Mouse (Mus musculus) embryo, embryonic 11 days (tissue): ENCODE results near the gene Aurka.

ENCODE experiments used
- DNase-seq: peaks from one replicate; pipeline ENCODE4 v3.0.0-alpha.2; 2015

The Aurka gene

DNA sequence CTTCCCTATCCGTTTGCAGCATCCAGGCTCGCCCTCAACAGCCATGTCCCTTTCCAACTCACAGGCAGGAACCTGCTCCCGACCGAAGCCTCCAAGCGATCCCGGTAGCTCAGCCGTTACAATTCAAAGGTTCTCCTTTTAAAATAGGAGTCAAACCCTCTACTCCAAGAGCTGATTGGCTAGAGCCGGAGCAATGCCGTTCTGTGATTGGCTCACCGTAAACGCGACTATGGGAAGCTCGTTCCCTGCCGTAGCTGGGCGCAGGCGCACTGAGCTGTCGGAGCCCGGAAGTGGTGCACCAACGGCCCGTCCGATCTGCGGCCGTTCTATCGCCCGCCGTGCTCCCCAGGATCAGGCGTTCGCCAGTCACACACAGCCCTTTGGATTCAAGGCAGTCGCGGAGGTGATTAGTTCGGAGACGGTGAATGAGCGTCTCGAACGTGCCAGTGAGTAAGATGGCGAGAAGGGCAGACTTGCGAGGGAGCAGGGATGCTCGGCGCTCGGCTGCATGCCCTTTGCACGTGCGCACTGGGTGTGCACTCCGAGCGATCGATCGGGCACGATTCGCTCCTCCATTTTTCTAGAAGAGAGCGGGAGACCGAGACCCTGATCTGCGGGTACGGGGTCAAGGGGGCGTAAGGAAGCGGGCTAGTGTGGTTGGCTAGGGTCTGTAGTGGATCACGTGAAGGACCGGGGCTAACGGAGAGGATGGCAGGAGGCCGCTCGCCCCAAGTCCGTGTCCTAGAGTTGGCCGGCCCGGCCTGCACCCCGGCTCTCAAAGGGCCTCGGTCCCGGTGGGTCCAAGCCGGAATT, at the start of gene Aurka, which contains the start of gene Cstf1:
TSS of gene Aurka (minus strand) at position 125 of the 813 bp plus-strand sequence.
TSS of gene Cstf1 (plus strand) at position 271 of the 813 bp plus-strand sequence.
- peak; percentile 97 for DNase-seq

DNA sequence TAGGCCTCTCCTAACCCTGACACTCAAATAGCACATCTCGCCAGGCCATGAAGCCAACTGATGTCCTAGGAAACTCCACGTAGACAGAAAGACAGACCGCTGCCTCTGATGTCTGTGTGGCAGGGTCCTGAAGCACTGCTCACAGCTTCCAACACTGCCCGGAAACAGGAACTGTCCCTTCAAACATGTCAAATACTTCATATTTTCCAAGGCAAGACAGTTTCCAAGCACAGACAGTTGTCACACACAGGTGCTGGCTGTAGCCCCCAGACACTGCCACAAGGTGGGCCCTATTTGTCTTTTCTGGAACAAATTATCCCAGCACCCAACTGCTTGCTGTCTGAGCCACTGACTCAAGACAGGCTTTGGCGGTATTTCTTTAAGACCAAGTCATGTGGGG, 47.9 kb upstream of the Aurka start:
- no peak for DNase-seq

DNA sequence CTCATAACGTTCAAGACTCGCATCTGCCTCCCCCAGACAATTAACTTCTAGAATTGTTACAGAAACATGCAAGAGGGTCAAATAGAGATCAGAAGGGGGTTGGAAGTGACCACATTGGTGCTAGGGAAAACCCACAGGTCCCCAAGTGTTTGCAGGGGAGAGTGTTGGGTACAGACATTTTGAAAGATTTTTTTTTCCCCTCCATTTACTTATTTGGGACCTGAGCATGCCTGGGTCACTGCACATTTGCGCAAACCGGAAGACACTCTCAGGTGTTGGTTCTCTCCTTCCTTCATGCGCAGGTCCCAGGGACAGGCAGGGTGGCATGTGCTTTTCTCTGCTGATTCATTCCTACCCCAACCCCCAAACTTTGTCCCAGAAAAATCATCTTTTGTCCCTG, 46.5 kb upstream of the Aurka start:
- DNase-seq, result no peak

DNA sequence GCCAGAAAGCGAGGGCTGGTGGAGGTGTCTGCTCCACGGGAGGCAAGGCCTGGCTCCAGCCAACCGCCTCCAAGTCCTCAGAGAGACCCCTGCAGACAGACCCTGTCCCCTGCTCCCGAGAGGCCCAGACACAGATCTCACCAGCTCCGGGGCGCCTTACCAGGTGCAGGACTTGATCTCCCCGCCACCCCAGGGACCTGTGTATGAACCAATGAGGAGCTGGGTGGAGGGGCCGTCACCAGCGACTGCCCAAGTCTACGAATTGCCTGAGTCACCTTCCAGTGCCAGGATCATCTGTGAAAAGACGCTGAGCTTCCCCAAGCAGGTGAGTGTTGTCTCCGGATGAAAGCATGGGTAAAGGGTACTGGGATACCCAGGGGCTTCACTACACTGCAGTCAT, 45.9 kb upstream of the Aurka start:
- DNase-seq, result no peak

DNA sequence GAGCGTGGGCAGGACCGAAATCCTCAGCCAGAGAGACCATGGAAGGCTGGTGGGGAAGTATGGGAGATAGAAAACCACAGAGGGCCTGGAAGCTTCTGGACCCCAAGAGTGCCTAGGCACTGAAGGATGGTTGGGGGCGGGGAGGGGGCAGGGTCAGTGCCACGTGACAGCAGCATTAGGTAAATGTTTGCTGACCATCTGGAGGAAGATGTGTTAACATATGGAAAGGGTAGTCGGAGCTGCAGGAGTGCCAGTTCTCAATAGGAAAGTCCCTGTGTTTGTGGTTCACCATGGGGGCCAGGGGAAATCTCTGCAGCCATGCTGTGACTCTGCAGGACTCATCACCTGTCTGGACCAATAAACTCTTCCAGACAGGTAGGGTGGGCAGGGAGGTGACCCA, 43.6 kb upstream of the Aurka start:
- no peak for DNase-seq

DNA sequence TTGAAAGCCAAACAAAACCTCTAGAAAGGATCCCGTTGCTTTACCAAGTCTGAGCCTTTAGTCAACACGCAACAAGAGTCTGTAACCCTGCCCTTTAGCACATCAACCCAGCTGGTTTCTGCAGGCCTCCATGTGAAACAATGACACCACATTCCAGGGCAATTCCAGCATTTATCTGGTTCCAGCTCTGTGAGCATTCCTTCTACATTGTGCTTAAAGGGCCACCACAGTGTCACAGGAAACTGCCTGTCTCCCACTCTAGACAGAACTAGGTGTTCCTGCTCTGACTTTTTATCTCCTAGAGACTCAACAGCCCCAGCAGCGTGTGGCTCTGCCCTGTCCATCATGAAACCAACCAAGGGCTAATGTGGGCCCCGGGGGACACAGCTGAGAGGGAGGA, 42.9 kb upstream of the Aurka start:
- DNase-seq, result peak; percentile 37

DNA sequence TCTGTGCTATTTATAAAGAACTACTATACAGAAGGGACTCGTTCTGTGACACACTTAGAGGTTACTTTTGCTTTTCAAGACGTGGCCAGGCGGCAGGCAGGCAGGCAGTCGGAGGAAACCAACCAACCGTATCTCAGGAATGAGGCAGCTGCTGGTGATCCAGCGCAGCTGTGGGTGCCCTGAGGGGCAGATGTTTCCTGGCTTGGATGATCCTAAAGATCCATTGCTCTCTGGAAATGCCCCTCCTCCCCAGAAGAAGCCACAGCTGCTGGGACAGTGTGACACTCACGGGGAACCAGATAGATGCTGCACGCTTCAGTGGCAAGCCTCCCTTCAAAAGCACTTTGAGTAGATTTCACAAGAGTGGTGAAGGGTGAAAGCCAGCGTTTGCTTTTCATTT, 42.1 kb upstream of the Aurka start:
- DNase-seq, result peak; percentile 70

DNA sequence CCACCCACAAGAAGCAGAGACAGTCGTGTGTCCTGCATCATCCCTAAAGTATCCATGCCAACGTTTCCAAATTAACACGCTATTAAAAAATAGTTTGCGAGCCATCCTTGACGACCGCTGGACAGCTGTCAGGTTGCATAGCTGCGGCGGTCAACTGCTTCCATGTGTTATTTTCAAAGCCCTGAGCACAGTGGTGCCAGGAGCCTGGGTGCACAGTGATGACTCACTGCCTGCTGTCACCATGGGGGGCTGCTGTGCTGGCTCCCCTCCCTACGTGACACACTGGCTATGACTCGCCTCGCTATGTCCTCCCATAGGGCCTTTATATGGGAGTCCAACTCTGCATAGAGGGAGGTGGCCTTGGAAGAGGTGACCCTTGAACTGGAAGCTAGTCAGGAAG, 40.8 kb upstream of the Aurka start:
- no peak for DNase-seq

DNA sequence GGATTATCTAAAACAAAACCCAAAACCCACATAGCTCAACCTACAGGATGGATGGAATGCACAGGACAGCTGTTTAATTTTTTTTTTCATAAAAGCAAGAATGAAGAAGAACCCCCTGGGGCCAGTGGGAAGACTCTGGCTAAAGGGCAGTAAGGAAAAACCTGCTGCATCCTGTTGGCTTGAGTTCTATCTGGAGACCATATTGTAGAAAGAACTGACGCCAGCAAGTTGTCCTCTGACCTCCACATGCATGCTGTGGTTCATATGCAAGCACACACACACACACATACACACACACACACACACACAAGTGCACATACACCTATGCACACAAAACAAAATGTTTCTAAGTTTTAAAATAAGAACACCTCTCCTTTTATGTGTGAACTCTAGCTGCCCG, 40.4 kb upstream of the Aurka start:
- no peak for DNase-seq

DNA sequence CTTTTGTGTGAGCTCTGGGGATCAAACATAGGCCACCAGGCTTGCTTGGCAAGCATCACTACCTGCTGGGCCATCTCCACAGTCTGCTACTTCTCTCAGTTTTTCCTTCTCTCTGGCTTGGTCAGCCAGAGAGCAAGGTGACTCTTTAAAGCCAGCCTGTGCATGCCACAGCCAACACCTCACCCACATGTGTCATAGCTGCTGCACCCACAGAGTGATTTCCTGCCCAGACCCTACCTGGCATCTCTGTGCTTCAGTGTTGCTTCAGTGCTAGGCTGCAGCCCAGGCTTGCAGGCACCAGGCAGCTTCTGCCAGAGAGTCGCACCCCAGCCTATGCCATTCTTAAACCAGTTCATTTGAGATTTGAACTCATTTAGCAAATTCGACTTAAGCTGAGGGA, 37.2 kb upstream of the Aurka start:
- DNase-seq, result no peak

DNA sequence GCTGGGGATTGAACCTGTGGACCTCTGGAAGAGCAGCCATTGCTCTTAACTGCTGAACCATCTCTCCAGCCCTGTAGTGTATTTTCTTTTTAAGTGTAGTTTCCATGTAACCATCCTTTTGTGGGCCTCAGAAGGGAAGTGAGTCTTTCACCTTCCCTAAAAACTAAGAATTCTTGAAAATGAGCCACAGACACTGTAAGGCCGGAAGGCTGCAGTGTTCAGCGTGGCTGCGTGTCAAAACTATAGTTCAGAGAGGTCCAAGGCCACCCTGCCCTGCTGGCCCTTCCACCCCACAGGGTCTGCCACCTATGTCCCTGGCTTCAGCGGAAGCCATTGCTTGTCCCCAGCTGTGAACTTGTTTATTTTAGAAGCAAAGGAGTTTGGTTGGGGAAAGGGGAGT, 35.8 kb upstream of the Aurka start:
- DNase-seq, result no peak

DNA sequence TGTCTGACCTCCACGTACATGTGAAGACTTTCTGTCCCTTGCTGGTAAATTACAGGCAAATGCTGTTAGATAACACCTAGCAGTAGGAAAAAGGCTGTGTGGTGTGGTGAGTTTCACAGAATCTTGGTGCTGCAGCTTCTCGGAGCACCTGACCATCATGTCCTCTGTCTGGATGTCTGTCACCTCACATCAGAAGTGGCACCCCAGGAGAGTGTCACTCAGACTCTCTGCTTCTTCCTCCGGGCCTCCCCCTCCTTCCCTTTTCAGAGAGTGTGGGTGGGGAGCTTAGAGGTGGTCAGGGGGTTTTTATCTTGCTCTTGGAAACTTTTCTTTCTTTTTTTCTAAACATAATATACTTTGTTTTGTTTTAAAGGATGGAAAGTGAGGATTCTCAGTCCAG, 34.7 kb upstream of the Aurka start:
- DNase-seq, result no peak

DNA sequence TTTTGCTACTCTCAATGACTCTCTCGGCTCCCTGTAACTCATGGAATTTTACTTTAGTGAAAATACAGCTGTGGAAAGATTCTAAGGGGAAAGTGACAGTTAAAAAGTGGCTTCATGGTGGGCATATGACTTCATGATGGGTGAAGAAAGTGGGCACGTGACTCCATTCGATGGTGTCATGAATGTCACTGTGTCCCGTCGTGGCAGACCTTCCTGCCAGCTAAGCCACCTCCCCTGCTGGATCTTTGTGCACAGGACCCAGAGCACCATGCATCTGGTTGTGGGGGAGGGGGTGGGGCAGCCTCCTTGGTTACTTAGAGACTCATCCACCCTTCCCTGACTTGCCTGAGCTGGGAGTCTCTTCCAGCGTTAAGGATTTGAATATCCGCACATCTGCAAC, 33.9 kb upstream of the Aurka start:
- DNase-seq, result no peak

DNA sequence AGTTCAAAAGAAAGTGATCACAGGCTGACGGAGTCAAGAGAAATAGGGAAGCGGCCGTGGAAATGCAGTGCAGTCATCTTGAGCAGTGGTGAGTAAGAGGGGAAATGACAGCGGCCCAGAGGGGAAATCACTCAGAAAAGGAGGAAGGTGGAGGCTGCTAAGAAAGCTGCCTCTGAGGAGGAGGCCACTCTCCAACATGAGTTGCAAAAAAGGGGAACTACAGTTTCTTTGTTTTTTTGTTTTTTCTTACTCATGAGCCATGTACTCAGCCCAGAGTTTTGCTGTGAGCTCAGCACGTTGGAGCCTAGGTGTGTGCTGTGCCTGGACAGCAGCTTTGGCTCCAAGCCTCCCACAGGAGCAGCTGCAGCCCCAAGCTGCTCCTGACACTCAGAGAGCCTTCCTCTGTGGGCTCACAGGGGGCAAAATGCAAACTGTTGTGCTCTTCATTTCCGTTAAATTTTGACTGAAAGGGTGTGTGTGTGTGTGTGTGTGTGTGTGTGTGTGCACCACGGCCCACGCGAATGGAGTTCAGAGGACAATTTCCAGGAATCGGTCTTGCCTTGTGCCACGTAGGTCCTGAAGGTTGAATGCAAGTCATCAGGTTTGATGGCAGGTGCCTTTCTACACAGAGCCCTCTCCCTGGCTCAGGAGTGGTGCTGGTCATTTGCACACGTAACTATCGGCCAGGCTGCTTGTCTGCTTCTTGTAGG, 30.9 kb upstream of the Aurka start:
- no peak for DNase-seq

DNA sequence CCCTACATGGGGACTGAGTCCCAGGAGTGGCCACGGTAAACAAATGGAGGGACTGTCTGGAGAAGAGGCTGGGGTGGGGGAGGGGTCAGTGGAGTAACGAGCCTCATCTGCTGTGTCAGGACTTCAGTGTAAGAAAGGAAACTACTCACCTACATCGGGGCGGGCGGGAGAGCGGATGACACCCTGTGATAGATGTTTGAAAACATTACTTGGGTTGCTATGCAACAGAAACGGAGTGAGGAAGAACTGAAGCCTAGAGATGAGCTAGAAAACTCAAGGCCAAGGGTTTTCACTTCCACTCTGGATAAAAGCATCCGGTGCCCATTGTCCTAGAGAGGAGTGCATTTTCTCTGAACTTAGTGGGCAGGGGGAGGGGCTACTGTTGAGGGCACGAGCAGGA, 29.6 kb upstream of the Aurka start:
- no peak for DNase-seq

DNA sequence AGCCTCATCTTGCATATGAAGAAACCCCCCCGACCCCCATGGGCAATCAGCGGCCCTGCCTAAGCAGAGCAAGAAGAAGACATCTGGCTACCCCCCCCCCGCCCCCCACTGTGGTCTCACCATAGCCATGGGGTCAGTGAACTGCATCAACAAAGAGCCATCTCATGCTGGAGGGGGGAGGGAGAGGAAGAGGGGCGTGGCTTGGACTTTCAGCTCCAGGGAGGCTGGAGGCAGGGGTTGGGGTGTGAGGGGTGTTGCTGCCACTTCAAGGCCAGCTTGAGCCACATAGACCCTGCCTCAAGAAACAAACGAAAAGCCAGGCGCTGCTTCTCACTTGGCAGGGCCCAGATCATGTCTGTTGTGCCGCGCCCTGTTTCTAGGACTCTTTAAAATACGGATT, 25.6 kb upstream of the Aurka start:
- no peak for DNase-seq

DNA sequence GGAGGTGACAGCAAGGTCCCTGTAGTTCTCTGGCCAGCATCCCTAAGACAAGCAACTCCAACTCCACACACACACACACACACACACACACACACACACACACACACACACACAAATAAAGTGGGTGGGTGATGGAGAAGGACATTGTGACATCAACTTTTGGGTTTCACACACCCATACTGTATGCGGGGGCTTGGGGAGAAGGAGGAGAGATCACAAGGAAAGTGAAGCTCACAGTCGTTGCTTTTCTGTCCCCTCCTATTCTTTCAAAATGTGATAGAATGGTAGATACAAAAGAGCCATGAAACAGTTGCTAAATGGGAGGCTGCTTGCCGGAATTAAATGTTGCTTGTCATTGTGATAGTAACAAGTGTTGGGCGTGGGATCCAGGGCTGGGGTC, 24.3 kb upstream of the Aurka start:
- no peak for DNase-seq

DNA sequence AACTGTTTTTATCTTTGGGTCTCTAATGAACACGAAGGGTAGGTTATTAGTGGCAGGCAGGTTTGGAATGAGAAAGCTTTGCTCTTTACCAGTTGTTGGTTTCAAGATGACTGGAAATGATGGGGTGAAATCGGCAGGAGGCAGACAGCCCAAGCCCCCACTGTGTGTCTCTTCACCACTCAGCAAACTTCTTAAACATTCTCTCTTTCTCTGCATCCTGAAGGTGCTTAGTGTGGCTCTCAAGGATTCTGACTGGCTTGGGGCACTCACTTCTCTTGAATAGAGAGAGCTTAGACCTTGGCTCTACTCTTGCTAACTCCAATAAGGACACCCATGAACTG, 23.7 kb upstream of the Aurka start:
- DNase-seq, result no peak

DNA sequence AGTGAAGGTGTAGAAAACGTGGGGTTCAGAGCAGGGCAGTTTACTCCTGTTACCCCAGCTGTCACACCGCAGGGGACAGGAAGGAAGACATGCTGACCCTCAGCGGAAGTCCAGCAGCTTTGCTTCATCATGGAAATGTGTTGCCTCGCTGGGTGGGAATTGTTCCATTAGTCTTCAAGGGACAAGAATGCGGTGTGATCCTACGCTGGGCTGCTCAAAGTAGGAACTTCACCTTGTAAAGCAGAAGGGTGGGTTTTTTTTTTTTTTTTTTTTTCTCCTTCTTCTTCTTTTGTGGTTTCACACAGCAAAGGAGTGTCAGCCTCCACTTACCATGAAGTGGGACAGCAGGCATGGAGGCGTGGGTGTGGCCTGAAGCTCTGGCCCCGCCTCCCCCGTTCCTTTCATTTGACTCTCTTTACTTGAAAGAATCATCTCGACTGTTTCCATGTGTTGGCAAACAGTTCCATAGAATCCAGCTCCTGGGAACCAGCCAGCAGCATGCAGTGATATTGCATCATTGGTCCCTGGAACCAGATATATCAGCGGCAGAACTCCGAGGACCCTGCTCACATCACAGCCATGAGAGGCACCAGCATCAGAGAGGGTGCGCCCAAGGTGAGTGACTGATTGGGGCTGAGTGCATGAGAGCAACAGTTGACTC, 23.2 kb upstream of the Aurka start, which contains the start of gene Cass4:
TSS of gene Cass4 (plus strand) at position 404 of the 661 bp plus-strand sequence.
- DNase-seq, result no peak

DNA sequence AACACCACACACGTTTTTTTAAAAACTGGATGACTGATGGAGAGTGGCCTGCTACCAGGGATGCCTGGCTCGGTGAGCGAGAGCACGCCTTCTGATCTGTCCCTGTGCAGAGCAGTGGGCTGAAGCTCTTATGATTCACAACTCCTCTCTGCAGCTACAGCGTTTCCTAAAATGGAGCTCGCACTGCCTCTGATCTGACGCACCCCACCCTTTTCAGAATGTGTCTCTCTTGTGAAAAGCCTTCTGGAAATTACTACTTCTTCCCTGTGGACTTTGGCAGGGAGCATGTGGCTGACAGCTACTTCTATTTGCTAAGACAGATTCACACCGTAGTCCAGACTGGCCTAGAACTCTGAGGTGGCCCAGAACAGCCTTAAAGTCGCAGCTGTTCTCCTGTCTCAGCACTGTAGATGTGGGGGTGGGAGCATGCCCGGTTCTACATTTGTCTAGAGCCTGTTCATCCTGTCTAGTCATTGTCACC, 21.7 kb upstream of the Aurka start:
- no peak for DNase-seq

DNA sequence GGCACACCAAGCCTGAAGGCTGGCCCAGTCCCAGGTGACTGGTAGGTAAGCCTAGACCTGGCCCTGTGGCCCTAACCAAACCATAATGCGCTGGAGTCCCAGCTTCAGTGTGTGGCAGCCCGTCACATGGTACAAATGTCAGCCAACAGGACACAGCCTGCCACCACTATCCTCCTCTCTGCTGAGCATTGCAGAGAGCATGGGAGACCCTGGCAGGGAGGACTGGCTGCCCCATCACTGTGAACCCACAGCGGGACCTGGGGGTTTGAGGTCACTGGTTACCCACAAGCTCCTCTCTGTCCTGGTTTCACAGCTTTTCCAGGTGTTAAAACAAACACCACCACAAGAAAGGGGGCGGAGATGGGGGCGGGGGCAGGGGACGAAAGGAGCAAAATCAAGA, 20.0 kb upstream of the Aurka start:
- no peak for DNase-seq

DNA sequence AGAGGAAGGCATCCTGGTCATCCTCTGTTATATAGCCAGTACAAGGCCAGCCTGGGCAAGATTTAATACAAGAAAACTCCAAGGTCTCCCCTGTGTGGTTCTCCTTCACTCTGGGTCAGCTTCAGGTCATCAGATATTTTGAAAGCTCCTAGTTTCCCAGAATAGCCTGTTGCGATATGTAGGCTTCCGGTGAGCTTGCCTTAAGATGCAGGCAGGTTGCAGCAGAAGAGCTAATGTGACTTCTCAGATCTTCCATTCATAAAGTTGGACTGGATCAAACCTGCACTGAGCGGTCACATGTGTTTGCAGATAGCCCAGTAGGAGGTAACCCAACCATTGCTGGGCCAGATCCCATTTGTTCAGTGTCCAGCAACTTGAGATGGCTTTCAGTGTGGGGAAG, 14.4 kb upstream of the Aurka start:
- DNase-seq, result no peak

DNA sequence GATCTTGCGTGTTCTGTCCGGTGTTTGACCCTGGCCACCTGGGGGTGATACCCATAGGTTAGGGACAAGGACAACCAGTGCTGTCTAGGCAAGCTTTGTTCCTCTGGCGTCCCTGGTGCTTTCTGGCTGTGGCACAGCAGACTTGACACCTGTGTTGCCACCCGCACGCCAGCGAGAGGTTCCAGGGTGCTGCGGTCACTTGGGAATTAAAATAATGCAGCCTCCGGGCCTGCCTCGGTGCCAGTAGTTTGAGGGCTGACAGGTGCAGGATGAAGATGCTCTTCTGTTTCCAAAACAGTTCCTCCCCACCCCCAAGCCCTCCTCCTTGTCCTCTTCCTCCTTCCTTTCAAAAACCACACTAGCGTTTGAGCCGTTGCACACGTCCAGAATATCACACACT, 11.6 kb upstream of the Aurka start:
- DNase-seq, result no peak

DNA sequence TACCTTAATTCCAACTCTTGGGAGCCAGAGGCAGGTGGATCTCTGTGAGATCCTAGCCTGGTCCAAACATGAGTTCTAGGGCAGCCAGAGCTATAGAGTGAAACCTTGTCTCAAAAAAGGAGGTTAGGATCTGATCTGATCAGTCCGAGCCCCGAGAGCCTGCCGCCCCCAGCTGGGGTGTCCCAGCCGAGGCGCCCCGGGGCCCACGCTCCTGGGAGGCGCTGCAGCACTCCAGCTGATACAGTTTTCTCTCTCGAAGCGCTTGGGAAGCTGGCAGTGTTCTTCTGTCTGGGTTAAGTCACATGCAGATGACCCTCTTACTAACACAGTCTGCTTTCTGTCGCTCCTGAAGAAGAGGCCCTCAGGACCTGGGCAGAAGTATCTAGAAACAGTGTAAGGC, 11.0 kb upstream of the Aurka start:
- no peak for DNase-seq
